Comparison of ENCODE assay signal across 8 mouse cellular contexts in genomic region chr3:89395419-89395805, GRCm38 (mm10). TPM values are rescaled to one million over a fixed set of nuclear protein-coding genes. Genes with fewer than 3 reads are reported as not detected.
DNase-seq lines count a peak whose midpoint lies in the region; ATAC-seq lines count a peak whose summit lies in the region.

No protein-coding gene starts in this region.

- H3K36me3 ChIP-seq in heart, embryonic 10.5 days: peaks cover 8% of the 10 kb centered on the region; the same call in 1 of the 2 replicates
- H3K36me3 ChIP-seq in hindbrain, embryonic 15.5 days: no peaks in the 10 kb centered on the region
- 0 out of 2 replicates have a peak, but pooled peaks cover 2% of the 10 kb centered on the region for H3K36me3 ChIP-seq in midbrain, embryonic 10.5 days

- H3K4me1 ChIP-seq in heart, embryonic 10.5 days: peaks cover 64% of the 10 kb centered on the region
- H3K4me1 ChIP-seq in brown adipose tissue, adult 24 weeks (ENCODE audit: control insufficient read depth, insufficient read depth, insufficient read length, low read length): no peaks in the 10 kb centered on the region
- peaks cover 62% of the 10 kb centered on the region for H3K4me1 ChIP-seq in hindbrain, embryonic 15.5 days (replicated peaks)
- H3K4me1 ChIP-seq in midbrain, embryonic 10.5 days: peaks cover 65% of the 10 kb centered on the region

- H3K27me3 ChIP-seq in heart, embryonic 10.5 days (ENCODE audit: insufficient read depth, poor library complexity, severe bottlenecking): peaks cover 5% of the 10 kb centered on the region; the same call in 1 of the 2 replicates
- peaks cover 33% of the 10 kb centered on the region for H3K27me3 ChIP-seq in hindbrain, embryonic 15.5 days
- peaks cover 37% of the 10 kb centered on the region for H3K27me3 ChIP-seq in midbrain, embryonic 10.5 days (ENCODE audit: low read depth, poor library complexity, severe bottlenecking)

- DNase-seq in heart, embryonic 10.5 days (ENCODE audit: low spot score): no peak
- DNase-seq in heart, postnatal 4 days: no peak
- DNase-seq in midbrain, embryonic 10.5 days (ENCODE audit: low spot score): no peak
- no peak for DNase-seq in layer of hippocampus, postnatal 25 days (ENCODE audit: extremely low spot score in 1 of 2, low spot score in 1 of 2)
- DNase-seq in urinary bladder, postnatal 25 days (ENCODE audit: low spot score): no peak
- DNase-seq in natural killer cell, adult 2 months (ENCODE audit: low spot score in 2 of 2): no peak

- H3K4me2 ChIP-seq in hindbrain, embryonic 15.5 days: peak overlapping the region; percentile 99

- no peak overlapping the region for H3K9ac ChIP-seq in hindbrain, embryonic 15.5 days

- no peak for ATAC-seq in hindbrain, embryonic 15.5 days (ENCODE audit: low FRiP score, low read depth)

- WGBS in heart, embryonic 10.5 days: 2% methylated on average over 10 of the region's 10 CpGs
- 2% methylated on average over 10 of the region's 10 CpGs for WGBS in hindbrain, embryonic 15.5 days
- WGBS in midbrain, embryonic 10.5 days: under 1% methylated on average over 10 of the region's 10 CpGs

- H3K27ac ChIP-seq in heart, embryonic 10.5 days: peak overlapping the region; percentile 93
- peak overlapping the region; percentile 92 for H3K27ac ChIP-seq in brown adipose tissue, adult 24 weeks (replicated peaks; ENCODE audit: low read depth, low read length)
- H3K27ac ChIP-seq in hindbrain, embryonic 15.5 days (replicated peaks): no peak overlapping the region
- H3K27ac ChIP-seq in midbrain, embryonic 10.5 days (replicated peaks): peak overlapping the region; percentile 88

- H3K4me3 ChIP-seq in heart, embryonic 10.5 days: peak overlapping the region; percentile 79
- peak overlapping the region; percentile 70 for H3K4me3 ChIP-seq in brown adipose tissue, adult 24 weeks (ENCODE audit: insufficient read depth, low read depth, low read length)
- peak overlapping the region; percentile 51 for H3K4me3 ChIP-seq in hindbrain, embryonic 15.5 days
- H3K4me3 ChIP-seq in midbrain, embryonic 10.5 days: peak overlapping the region; percentile 61

- no peaks in the 10 kb centered on the region for H3K9me3 ChIP-seq in heart, embryonic 10.5 days
- H3K9me3 ChIP-seq in hindbrain, embryonic 15.5 days: no peaks in the 10 kb centered on the region
- H3K9me3 ChIP-seq in midbrain, embryonic 10.5 days (replicated peaks): no peaks in the 10 kb centered on the region

RNA-seq across cellular contexts. Expression of gene Zbtb7b, which starts 0.8 kb away (rescaled TPM):
- polyA plus RNA-seq in heart, embryonic 10.5 days (2016; fragmentation: Nextera tagmentation; extraction: Ambion mirVana): 1.4 and 1.9 TPM in 2 replicates
- 10 to 100 TPM; 13.8 to 15.1 TPM for total RNA-seq in heart, postnatal 4 days (2021)
- 93.2 and 121 TPM in 2 replicates for polyA plus RNA-seq in brown adipose tissue, adult 24 weeks (2012; ENCODE audit: insufficient read depth, insufficient read length, missing spikeins)
- 0.82 and 0.83 TPM in 2 replicates for polyA plus RNA-seq in hindbrain, embryonic 15.5 days (2015; fragmentation: Nextera tagmentation; extraction: Ambion mirVana)
- 0.39 and 0.83 TPM in 2 replicates for polyA plus RNA-seq in midbrain, embryonic 10.5 days (2016; fragmentation: Nextera tagmentation; extraction: Ambion mirVana)
- 10 to 100 TPM; 12.3 to 14.4 TPM for total RNA-seq in layer of hippocampus, postnatal 25 days (2021)

RNA-seq across cellular contexts. Expression of gene Lenep, which starts 7.2 kb away (rescaled TPM):
- not detected in 2 replicates for polyA plus RNA-seq in heart, embryonic 10.5 days (2016; fragmentation: Nextera tagmentation; extraction: Ambion mirVana)
- under 1 TPM in 1 of 2 experiments, not detected in 1; 0.68 TPM for total RNA-seq in heart, postnatal 4 days (2021)
- 1.3 TPM in 1 of 2 replicates, not detected in the other for polyA plus RNA-seq in brown adipose tissue, adult 24 weeks (2012; ENCODE audit: insufficient read depth, insufficient read length, missing spikeins)
- polyA plus RNA-seq in hindbrain, embryonic 15.5 days (2015; fragmentation: Nextera tagmentation; extraction: Ambion mirVana): 0.89 TPM in 1 of 2 replicates, not detected in the other
- polyA plus RNA-seq in midbrain, embryonic 10.5 days (2016; fragmentation: Nextera tagmentation; extraction: Ambion mirVana): 0.68 and 1.2 TPM in 2 replicates
- 1 to 10 TPM; 3.7 to 5.0 TPM for total RNA-seq in layer of hippocampus, postnatal 25 days (2021)

RNA-seq across cellular contexts. Expression of gene Flad1, which starts 16.3 kb away (rescaled TPM):
- polyA plus RNA-seq in heart, embryonic 10.5 days (2016; fragmentation: Nextera tagmentation; extraction: Ambion mirVana): 30.7 and 40.3 TPM in 2 replicates
- total RNA-seq in heart, postnatal 4 days (2021): 10 to 100 TPM; 30.7 to 33.0 TPM
- 33.4 and 60.7 TPM in 2 replicates for polyA plus RNA-seq in brown adipose tissue, adult 24 weeks (2012; ENCODE audit: insufficient read depth, insufficient read length, missing spikeins)
- 33.3 and 34.9 TPM in 2 replicates for polyA plus RNA-seq in hindbrain, embryonic 15.5 days (2015; fragmentation: Nextera tagmentation; extraction: Ambion mirVana)
- 27.9 and 34.2 TPM in 2 replicates for polyA plus RNA-seq in midbrain, embryonic 10.5 days (2016; fragmentation: Nextera tagmentation; extraction: Ambion mirVana)
- total RNA-seq in layer of hippocampus, postnatal 25 days (2021): 10 to 100 TPM; 32.4 to 33.3 TPM

RNA-seq across cellular contexts. Expression of gene Cks1b, which starts 22.8 kb away (rescaled TPM):
- 465 and 589 TPM in 2 replicates for polyA plus RNA-seq in heart, embryonic 10.5 days (2016; fragmentation: Nextera tagmentation; extraction: Ambion mirVana)
- total RNA-seq in heart, postnatal 4 days (2021): 10 to 100 TPM; 62.8 to 64.3 TPM
- 5.9 and 10.9 TPM in 2 replicates for polyA plus RNA-seq in brown adipose tissue, adult 24 weeks (2012; ENCODE audit: insufficient read depth, insufficient read length, missing spikeins)
- polyA plus RNA-seq in hindbrain, embryonic 15.5 days (2015; fragmentation: Nextera tagmentation; extraction: Ambion mirVana): 95.9 and 110 TPM in 2 replicates
- 540 and 645 TPM in 2 replicates for polyA plus RNA-seq in midbrain, embryonic 10.5 days (2016; fragmentation: Nextera tagmentation; extraction: Ambion mirVana)
- 1 to 10 TPM; 2.4 to 3.0 TPM for total RNA-seq in layer of hippocampus, postnatal 25 days (2021)

RNA-seq across cellular contexts. Expression of gene Shc1, which starts 22.8 kb away (rescaled TPM):
- polyA plus RNA-seq in heart, embryonic 10.5 days (2016; fragmentation: Nextera tagmentation; extraction: Ambion mirVana): 72.2 and 79.5 TPM in 2 replicates
- 10 to 100 TPM; 68.8 to 69.2 TPM for total RNA-seq in heart, postnatal 4 days (2021)
- 36.0 and 37.2 TPM in 2 replicates for polyA plus RNA-seq in brown adipose tissue, adult 24 weeks (2012; ENCODE audit: insufficient read depth, insufficient read length, missing spikeins)
- 20.0 and 21.8 TPM in 2 replicates for polyA plus RNA-seq in hindbrain, embryonic 15.5 days (2015; fragmentation: Nextera tagmentation; extraction: Ambion mirVana)
- 51.8 TPM in 2 replicates for polyA plus RNA-seq in midbrain, embryonic 10.5 days (2016; fragmentation: Nextera tagmentation; extraction: Ambion mirVana)
- total RNA-seq in layer of hippocampus, postnatal 25 days (2021): 10 to 100 TPM; 11.9 to 13.5 TPM

Comparison
In these comparisons a context has a peak if more than half of its experiments do, and no peak if none do; other contexts are left out.
1. RNA of gene Zbtb7b, which starts 0.8 kb away (polyA plus RNA-seq): 93.2 to 121 TPM in brown adipose tissue, adult 24 weeks; 1.4 to 1.9 TPM in heart, embryonic 10.5 days, 0.82 to 0.83 TPM in hindbrain, embryonic 15.5 days and 0.39 to 0.83 TPM in midbrain, embryonic 10.5 days; every median in the first group is over 10 times any median in the second.
2. Peak in every context shown above with its lines, with median percentiles within 50 percentile points of each other: H3K4me3 ChIP-seq.